In genomic region chr11:81800899-81801298, GRCm38 (mm10) we compare ENCODE assay signal across 37 mouse cellular contexts. TPM values are rescaled to one million over a fixed set of nuclear protein-coding genes. Genes with fewer than 3 reads are reported as not detected.
DNase-seq lines count a peak whose midpoint lies in the region; ATAC-seq lines count a peak whose summit lies in the region.
"Had no signal": no experiment of that assay in that cellular context is flagged by ENCODE, and none has a peak within 500 bp of the region (broad histone marks: within the 10 kb centered on the region; RNA-seq: fewer than 3 reads in every experiment).

No protein-coding gene starts in this region.

- H3K4me3 ChIP-seq in midbrain, embryonic 13.5 days (replicated peaks): no peak overlapping the region
- H3K4me3 ChIP-seq: embryonic facial prominence, embryonic 13.5 days; forebrain, embryonic 10.5 days; forebrain, embryonic 15.5 days; hindbrain, embryonic 10.5 days; hindbrain, embryonic 15.5 days; layer of hippocampus, adult 2 months; limb, embryonic 10.5 days; limb, embryonic 15.5 days; midbrain, embryonic 15.5 days had no signal

- H3K4me1 ChIP-seq in midbrain, embryonic 13.5 days (replicated peaks): no peaks in the 10 kb centered on the region
- H3K4me1 ChIP-seq: forebrain, embryonic 15.5 days; hindbrain, embryonic 10.5 days had no signal

- H3K9me3 ChIP-seq in midbrain, embryonic 13.5 days: no peaks in the 10 kb centered on the region
- H3K9me3 ChIP-seq: embryonic facial prominence, embryonic 13.5 days; forebrain, embryonic 10.5 days; forebrain, embryonic 15.5 days; hindbrain, embryonic 10.5 days; hindbrain, embryonic 15.5 days; limb, embryonic 10.5 days; limb, embryonic 15.5 days; midbrain, embryonic 15.5 days had no signal

- H3K27me3 ChIP-seq in midbrain, embryonic 13.5 days: no peaks in the 10 kb centered on the region
- H3K27me3 ChIP-seq: forebrain, embryonic 15.5 days; hindbrain, embryonic 15.5 days; midbrain, embryonic 15.5 days had no signal

- WGBS in midbrain, embryonic 13.5 days: 82% methylated on average over 4 of the region's 4 CpGs

- no peak overlapping the region for H3K4me2 ChIP-seq in midbrain, embryonic 13.5 days (replicated peaks)
- H3K4me2 ChIP-seq: embryonic facial prominence, embryonic 13.5 days; forebrain, embryonic 15.5 days; hindbrain, embryonic 15.5 days; limb, embryonic 15.5 days; midbrain, embryonic 15.5 days had no signal

- H3K27ac ChIP-seq in midbrain, embryonic 13.5 days: no peak overlapping the region
- H3K27ac ChIP-seq: embryonic facial prominence, embryonic 13.5 days; forebrain, embryonic 10.5 days; forebrain, embryonic 15.5 days; hindbrain, embryonic 10.5 days; hindbrain, embryonic 15.5 days; layer of hippocampus, adult 2 months; limb, embryonic 10.5 days; limb, embryonic 15.5 days; liver, embryonic 14.5 days; midbrain, embryonic 15.5 days had no signal

- intact Hi-C loops in left cerebral cortex, postnatal 14 days (cut with DNase I): loop anchor here (2.0 kb wide), 1 partner anchor 168 kb away; the partner anchor contains the start of gene Asic2

- H3K36me3 ChIP-seq in midbrain, embryonic 13.5 days: no peaks in the 10 kb centered on the region
- H3K36me3 ChIP-seq: embryonic facial prominence, embryonic 13.5 days; forebrain, embryonic 10.5 days; forebrain, embryonic 15.5 days; hindbrain, embryonic 10.5 days; hindbrain, embryonic 15.5 days; limb, embryonic 10.5 days; limb, embryonic 15.5 days; midbrain, embryonic 15.5 days had no signal

- H3K9ac ChIP-seq in midbrain, embryonic 13.5 days (replicated peaks): no peak overlapping the region
- H3K9ac ChIP-seq: embryonic facial prominence, embryonic 13.5 days; forebrain, embryonic 15.5 days; hindbrain, embryonic 15.5 days; limb, embryonic 15.5 days; liver, embryonic 14.5 days; midbrain, embryonic 15.5 days had no signal

- DNase-seq in Muller cell, postnatal 12 days (ENCODE audit: inconsistent ontology term): peak; percentile 61
- peak; percentile 54 to 73 for DNase-seq in frontal cortex, adult 2 months (ENCODE audit: extremely low spot score in 1 of 2, low spot score in 1 of 2)
- DNase-seq in left cerebral cortex, postnatal 14 days (ENCODE audit: low spot score in 2 of 2): peak; percentile 56 to 82
- peak; percentile 55 to 70 for DNase-seq in right cerebral cortex, postnatal 10 days (ENCODE audit: low spot score in 2 of 2)
- no peak for DNase-seq in spleen, postnatal 14 days (ENCODE audit: low spot score in 2 of 2)
- DNase-seq in urinary bladder, postnatal 4 days (ENCODE audit: low spot score in 2 of 2): no peak
- no peak for DNase-seq in spleen, adult 12 weeks (ENCODE audit: low spot score)
- DNase-seq: adrenal gland, postnatal 14 days; cerebellum, adult 8-10 months; gastrocnemius, postnatal 10 days; heart, postnatal 14 days; kidney, adult 18-20 months; kidney, postnatal 36 days; lung, adult 2 months; lung, postnatal 10 days; thymus, adult 18-20 months; thymus, postnatal 25 days had no signal

- no peak for ATAC-seq in midbrain, embryonic 13.5 days
- ATAC-seq: forebrain, embryonic 15.5 days; midbrain, embryonic 15.5 days had no signal

RNA-seq across cellular contexts. Expression of gene 5530401A14Rik, which starts 59.6 kb away (rescaled TPM):
- polyA plus RNA-seq in frontal cortex, adult 2 months (2012; rRNA removed): 0.17 and 0.24 TPM in 2 replicates
- total RNA-seq in left cerebral cortex, postnatal 14 days (2021): under 1 TPM in 1 of 2 experiments, not detected in 1; 0.29 TPM
- 0.37 and 0.51 TPM in 2 replicates for polyA plus RNA-seq in midbrain, embryonic 13.5 days (2015; fragmentation: Nextera tagmentation; extraction: Ambion mirVana)
- total RNA-seq: adrenal gland, postnatal 14 days; common myeloid progenitor, adult 5-6 weeks; MEL; neutrophil, adult 5-6 weeks had no signal
- polyA plus RNA-seq: forebrain, embryonic 10.5 days; gonadal fat pad, adult 2 months; heart, embryonic 14.5 days; intestine, embryonic 14.5 days; kidney, embryonic 16.5 days; limb, embryonic 10.5 days; limb, embryonic 15.5 days; liver, embryonic 14.5 days; lung, adult 2 months; neural tube, embryonic 11.5 days; stomach, embryonic 16.5 days had no signal

Comparison
In these comparisons a context has a peak if more than half of its experiments do, and no peak if none do; other contexts are left out.
1. DNase-seq: peak in Muller cell, postnatal 12 days (single experiment), frontal cortex, adult 2 months (2 of 2), left cerebral cortex, postnatal 14 days (2 of 2) and right cerebral cortex, postnatal 10 days (2 of 2); none in spleen, postnatal 14 days (0 of 2), urinary bladder, postnatal 4 days (0 of 2) and spleen, adult 12 weeks (single experiment).